Mouse (Mus musculus) hindbrain, embryonic 16.5 days (tissue): ENCODE measurements around the gene Nyap1. TPM values are rescaled to one million over a fixed set of nuclear protein-coding genes. Genes with fewer than 3 reads are reported as not detected.
A peak's percentile ranks its signal among the peaks of the same experiment; 100 is the strongest.
"Not testable (repeated sequence)": the region's sequence is repeated elsewhere in the genome, so short reads cannot be mapped to it uniquely, and the experiment has no call there.

Experiments used
- ATAC-seq: fragments of 200-750 bp; cut with Nextera tagmentation; 2 replicates; pipeline ENCODE4 v1.8.0; 2017; ENCODE audit warnings: moderate TSS enrichment, moderate library complexity
- H3K27ac ChIP-seq: fragments of 300-500 bp; sonication (generic); 2 replicates; pipeline ENCODE4 v1.5.1; 2014; ENCODE audit warnings: low read depth, mild to moderate bottlenecking, control low read depth, low read length, moderate library complexity
- H3K27me3 ChIP-seq: fragments of 300-500 bp; sonication (generic); replicated peaks from 2 replicates; pipeline ENCODE4 v1.6.1; 2014; ENCODE audit warnings: low read length; ENCODE audit not compliant: control insufficient read depth, insufficient read depth
- H3K36me3 ChIP-seq: fragments of 300-500 bp; sonication (generic); 2 replicates; pipeline ENCODE4 v1.6.1; 2014; ENCODE audit warnings: mild to moderate bottlenecking, low read length, moderate library complexity, mixed read lengths; ENCODE audit not compliant: control insufficient read depth, insufficient read depth
- H3K4me1 ChIP-seq: fragments of 300-500 bp; sonication (generic); 2 replicates; pipeline ENCODE4 v1.6.1; 2014; ENCODE audit warnings: low read depth, low read length; ENCODE audit not compliant: control insufficient read depth, insufficient read depth
- H3K4me2 ChIP-seq: fragments of 300-500 bp; sonication (generic); 2 replicates; pipeline ENCODE4 v1.6.1; 2014; ENCODE audit warnings: mild to moderate bottlenecking, low read length, control low read depth, moderate library complexity
- H3K4me3 ChIP-seq: fragments of 300-500 bp; sonication (generic); 2 replicates; pipeline ENCODE4 v1.5.1; 2014; ENCODE audit warnings: mild to moderate bottlenecking, low read length, control low read depth, moderate library complexity
- H3K9ac ChIP-seq: fragments of 300-500 bp; sonication (generic); 2 replicates; pipeline ENCODE4 v1.6.1; 2014; ENCODE audit warnings: low read depth, mild to moderate bottlenecking, control low read depth, low read length, moderate library complexity
- H3K9me3 ChIP-seq: fragments of 300-500 bp; sonication (generic); 2 replicates; pipeline ENCODE4 v1.6.1; 2014; ENCODE audit warnings: mild to moderate bottlenecking, low read length, moderate library complexity; ENCODE audit not compliant: control insufficient read depth
- WGBS: fragments of 180-500 bp; shearing (Covaris S2); extraction: QIAGEN DNeasy Blood & Tissue Kit; methylation state at CpG from one replicate; pipeline ENCODE4 v1.1.7; 2014; 5-methylcytosine and 5-hydroxymethylcytosine counted together
- polyA plus RNA-seq: library from polyadenylated mRNA; unstranded; fragments of >200 nt; fragmentation: Nextera tagmentation; extraction: Ambion mirVana; gene quantifications from 2 replicates; pipeline ENCODE4 v1.2.1, GENCODE M21; 2015

The Nyap1 gene
- polyA plus RNA-seq, 1 experiment from 2014 or later: 44.0 TPM

DNA sequence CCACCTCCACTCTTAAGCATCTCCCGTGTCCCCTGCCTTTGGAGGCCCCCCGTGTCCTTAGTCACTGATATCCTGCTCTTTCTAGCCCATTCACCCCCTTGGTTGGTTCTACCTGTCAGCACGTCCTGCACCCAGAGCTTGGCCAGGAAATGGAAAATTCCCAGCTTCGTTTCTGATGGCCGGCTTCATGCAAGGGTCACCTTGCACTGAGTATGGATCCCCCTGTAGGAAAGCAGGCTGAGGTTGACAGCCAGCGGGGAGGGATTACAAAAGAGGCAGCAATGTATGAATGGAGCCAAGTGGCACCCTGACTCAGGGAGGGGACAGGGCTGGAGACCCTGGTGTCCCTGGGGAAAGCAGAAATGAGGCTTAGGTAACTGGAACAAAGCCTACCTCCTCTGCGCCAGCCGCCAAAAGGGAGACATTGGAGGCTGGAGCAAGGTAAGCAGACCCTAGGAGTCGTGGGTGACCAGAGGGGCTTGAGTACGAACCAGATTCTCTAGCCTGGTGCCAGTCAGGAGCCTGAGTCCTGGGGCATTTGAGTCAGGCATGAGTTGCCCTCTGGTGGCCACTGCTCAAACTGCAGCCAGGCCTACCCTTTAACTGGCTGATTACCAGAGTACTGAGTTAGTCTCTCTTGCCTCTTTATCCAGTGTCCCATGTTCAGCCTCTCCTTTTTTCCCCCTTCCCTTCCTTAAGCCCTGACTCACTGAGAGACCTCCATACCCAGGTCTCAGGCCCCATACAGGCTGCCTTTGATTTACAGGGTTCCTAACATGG is 15.7 kb upstream of the Nyap1 start:
- Histone ChIP-seq H3K36me3 (peaks cover 3% of the 10 kb centered on the region; the same call in 1 of the 2 replicates), H3K4me3 (no peak overlapping the region), H3K4me1 (peaks cover 5% of the 10 kb centered on the region), H3K9me3 (no peaks in the 10 kb centered on the region), H3K9ac (no peak overlapping the region), H3K27ac (peak overlapping the region; percentile 57; the same call in 1 of the 2 replicates), H3K4me2 (no peak overlapping the region), H3K27me3 (no peaks in the 10 kb centered on the region)
- WGBS: 49% methylated on average over 10 of the region's 10 CpGs
- ATAC-seq: 0 out of 2 replicates have a peak, but pooled peaks have one; percentile 12

DNA sequence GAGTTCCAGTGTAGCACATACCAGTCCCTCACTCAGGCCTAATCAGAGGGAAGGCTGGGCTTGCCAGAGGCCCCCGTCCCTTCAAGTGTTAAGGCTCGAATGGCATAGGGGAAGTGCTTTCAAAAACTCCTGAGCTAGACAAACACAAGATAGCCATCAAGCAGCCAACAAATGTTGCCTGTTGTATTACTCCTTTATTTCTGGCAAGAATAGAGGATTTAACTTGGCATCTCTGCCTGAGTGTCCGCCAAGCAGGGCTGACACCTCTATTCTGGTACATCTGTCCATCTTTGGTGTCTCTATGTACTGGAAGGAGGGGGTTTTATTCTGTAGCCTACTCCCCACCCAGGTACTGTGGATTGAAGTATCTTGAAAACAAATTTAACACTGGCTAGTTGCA is 14.7 kb upstream of the Nyap1 start:
- Histone ChIP-seq H3K9me3 (no peaks in the 10 kb centered on the region), H3K36me3 (peaks cover 3% of the 10 kb centered on the region; the same call in 1 of the 2 replicates), H3K4me1 (peaks cover 5% of the 10 kb centered on the region), H3K4me3 (no peak overlapping the region), H3K27me3 (no peaks in the 10 kb centered on the region), H3K27ac (no peak overlapping the region), H3K9ac (no peak overlapping the region), H3K4me2 (no peak overlapping the region)
- WGBS: 59% methylated on average over 3 of the region's 3 CpGs
- no peak for ATAC-seq

DNA sequence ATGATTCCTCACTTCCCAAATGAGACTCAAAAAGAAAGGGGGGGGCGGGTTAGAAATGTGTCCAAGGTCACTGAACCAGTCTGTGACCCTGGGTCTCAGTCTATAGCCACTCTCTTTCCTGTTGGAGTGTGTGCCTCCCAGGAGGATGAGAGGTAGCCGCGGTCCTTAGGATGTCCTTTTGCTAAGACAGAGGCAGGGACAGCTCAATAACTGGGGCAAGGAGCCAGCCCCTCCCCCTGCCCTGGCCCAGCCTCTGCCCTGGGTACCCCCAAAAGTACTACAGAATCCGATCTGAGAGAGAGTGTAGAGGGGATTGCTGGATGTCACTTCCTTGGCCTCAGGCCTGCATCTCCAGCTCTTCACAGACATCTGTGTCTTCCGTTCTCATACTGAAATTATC is 14.0 kb upstream of the Nyap1 start:
- H3K36me3 ChIP-seq: peaks cover 3% of the 10 kb centered on the region; the same call in 1 of the 2 replicates
- WGBS: 77% methylated on average over 5 of the region's 5 CpGs
- ATAC-seq: no peak

DNA sequence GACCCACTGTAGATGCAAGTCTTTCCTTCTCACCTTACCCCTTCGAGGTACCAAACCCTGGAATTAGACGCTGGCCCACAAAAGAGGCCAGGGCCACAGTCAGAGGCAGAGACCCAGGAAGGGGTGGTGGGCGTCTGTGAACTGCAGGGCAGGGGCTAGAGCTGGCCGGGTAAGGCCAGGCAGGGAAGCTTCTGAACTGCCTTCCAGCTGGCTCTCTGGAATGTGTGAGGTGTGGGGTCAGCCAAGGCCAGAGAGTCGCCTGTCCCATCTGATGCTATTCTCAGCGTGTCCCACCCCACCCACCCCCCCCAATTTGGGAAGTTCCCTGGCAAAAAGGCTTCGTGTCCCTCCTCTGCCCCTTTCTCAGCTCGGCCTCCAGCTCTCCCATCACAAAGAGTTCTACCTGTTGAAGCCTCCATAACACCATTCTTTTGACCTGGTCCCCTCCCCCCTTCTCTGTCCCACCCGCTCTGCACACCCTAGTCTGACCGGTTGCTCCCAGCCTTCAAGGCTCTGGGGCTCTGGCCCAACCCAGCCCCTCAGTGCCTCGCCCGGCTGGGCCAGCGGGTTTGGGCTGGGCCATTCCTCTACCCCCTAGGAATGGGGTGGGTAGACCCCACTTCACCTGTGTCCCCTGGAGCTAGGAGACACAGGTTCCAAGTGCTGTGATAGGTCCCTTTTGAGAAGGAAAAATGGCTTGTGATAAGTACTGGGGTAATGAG is 11.9 kb upstream of the Nyap1 start:
- Histone ChIP-seq H3K27me3 (no peaks in the 10 kb centered on the region), H3K4me3 (no peak overlapping the region), H3K27ac (no peak overlapping the region), H3K4me2 (no peak overlapping the region), H3K4me1 (peaks cover 16% of the 10 kb centered on the region), H3K9me3 (no peaks in the 10 kb centered on the region), H3K9ac (no peak overlapping the region), H3K36me3 (0 out of 2 replicates have a peak, but pooled peaks cover 3% of the 10 kb centered on the region)
- 90% methylated on average over 10 of the region's 13 CpGs for WGBS
- no peak for ATAC-seq

More for the DNA sequence above, 14.0 kb upstream of the Nyap1 start:
- Histone ChIP-seq H3K27me3 (no peaks in the 10 kb centered on the region), H3K4me2 (no peak overlapping the region), H3K4me1 (peaks cover 5% of the 10 kb centered on the region), H3K4me3 (no peak overlapping the region), H3K27ac (no peak overlapping the region), H3K9ac (no peak overlapping the region), H3K9me3 (no peaks in the 10 kb centered on the region)

DNA sequence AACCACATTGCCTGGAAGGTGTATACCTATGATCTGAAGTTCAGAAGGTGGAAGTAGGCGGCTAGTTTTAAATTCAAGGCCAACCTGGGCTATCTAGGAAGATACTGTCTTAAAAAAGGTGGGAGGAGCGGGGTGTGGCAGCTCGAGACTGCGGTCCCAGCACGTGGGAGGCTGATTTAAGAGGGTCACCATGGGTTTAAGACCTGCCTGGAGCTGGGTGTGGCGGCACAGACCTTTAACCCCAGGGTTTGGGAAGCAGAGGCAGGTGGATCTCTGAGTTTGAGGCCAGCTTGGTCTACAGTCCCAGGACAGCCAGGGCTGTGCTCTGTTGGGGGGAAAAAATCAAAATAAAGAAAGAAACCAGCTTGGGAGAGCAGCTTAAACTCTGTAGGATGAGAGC is 10.6 kb upstream of the Nyap1 start:
- ATAC-seq: no peak
- 0 out of 2 replicates have a peak, but pooled peaks cover 3% of the 10 kb centered on the region for H3K36me3 ChIP-seq
- H3K4me3 ChIP-seq: no peak overlapping the region
- no peak overlapping the region for H3K27ac ChIP-seq
- H3K4me2 ChIP-seq: no peak overlapping the region
- H3K9me3 ChIP-seq: no peaks in the 10 kb centered on the region
- no peaks in the 10 kb centered on the region for H3K27me3 ChIP-seq
- 91% methylated on average over 6 of the region's 6 CpGs for WGBS
- no peak overlapping the region for H3K9ac ChIP-seq
- peaks cover 21% of the 10 kb centered on the region for H3K4me1 ChIP-seq

DNA sequence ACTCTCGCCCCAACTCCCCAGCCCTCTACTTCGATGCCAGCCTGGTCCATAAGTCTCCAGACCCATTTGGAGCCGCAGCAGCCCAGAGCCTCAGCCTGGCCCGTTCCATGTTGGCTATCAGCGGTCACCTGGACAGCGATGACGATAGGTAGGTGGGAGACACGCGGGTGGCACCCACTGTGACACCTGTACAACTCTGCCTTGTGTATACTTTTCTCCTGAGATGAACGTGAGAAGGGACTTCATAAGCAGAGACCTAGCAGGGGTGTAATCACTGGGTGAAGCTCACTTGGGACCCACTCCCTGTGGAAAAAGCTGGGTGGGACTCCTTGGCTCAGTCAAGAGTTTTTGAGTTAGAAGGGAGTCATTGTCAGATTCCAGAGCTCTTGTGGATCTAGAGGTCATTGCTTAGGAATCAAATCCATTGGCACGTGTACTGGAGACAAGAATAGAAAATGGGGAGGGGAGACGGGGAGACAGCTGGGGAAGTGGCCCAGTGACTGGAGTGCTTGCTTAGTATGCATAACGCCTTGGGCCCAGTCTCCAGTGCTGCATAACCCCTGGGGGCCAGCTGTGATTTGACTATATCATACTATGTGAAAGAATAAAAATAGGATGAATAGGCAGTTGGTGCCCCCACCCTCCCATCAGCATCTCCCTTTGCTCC is 9.9 kb upstream of the Nyap1 start:
- H3K9ac ChIP-seq: no peak overlapping the region
- H3K4me2 ChIP-seq: no peak overlapping the region
- 0 out of 2 replicates have a peak, but pooled peaks cover 3% of the 10 kb centered on the region for H3K36me3 ChIP-seq
- H3K27me3 ChIP-seq: no peaks in the 10 kb centered on the region
- H3K27ac ChIP-seq: no peak overlapping the region
- no peak overlapping the region for H3K4me3 ChIP-seq
- H3K4me1 ChIP-seq: peaks cover 24% of the 10 kb centered on the region
- no peaks in the 10 kb centered on the region for H3K9me3 ChIP-seq
- 87% methylated on average over 13 of the region's 13 CpGs for WGBS
- no peak for ATAC-seq

DNA sequence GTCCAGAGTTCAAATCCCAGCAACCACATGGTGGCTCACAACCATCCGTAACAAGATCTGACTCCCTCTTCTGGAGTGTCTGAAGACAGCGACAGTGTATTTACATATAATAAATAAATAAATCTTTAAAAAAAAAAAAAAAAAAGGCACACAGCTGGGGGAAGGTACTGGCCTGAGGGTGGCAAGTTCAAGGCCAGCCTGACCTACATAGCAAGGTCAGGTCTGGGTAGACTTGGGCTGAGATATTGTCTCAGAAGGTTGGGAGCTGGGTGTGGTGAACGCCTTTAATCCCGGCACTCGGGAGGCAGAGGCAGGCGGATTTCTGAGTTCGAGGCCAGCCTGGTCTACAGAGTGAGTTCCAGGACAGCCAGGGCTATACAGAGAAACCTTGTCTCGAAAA is 8.8 kb upstream of the Nyap1 start:
- not testable (repeated sequence) for ATAC-seq, H3K4me3 ChIP-seq, H3K36me3 ChIP-seq, H3K9me3 ChIP-seq, H3K9ac ChIP-seq, H3K27me3 ChIP-seq, H3K27ac ChIP-seq, H3K4me2 ChIP-seq
- peaks cover 29% of the 10 kb centered on the region for H3K4me1 ChIP-seq
- WGBS: 85% methylated on average over 7 of the region's 8 CpGs

DNA sequence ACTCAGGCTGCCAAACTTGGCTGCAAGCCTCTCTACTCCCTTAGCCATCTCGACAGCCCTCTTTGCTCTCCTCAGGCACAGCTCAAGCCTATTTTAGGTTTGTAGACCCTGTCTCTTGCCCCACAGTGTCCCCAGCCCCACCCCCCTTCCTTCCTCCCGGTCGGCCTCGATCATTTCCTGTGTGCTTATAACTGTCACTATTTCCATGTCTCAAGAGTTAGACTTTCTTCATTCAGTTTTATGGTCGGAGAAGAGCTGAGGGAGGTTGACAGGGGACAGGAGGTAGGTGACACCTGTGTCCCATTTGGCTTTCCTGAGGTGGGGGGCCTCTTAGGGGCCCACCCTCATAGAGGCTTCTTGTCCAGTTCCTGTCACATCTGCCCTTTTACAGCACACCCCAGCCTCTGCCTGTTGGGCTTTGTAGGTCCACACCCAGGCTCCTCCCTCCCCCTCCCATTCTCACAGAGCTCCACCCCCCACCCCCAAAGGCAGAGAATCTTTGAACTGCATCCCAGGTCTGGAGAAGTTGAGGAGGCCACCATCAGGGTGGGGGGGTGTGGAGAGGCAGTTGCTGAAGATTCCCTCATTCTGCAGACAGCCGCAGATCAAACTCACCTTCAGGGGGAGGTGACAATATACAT is 7.9 kb upstream of the Nyap1 start:
- Histone ChIP-seq H3K4me2 (peak overlapping the region; percentile 96; the same call in 1 of the 2 replicates), H3K9me3 (no peaks in the 10 kb centered on the region), H3K9ac (no peak overlapping the region), H3K4me3 (no peak overlapping the region), H3K36me3 (0 out of 2 replicates have a peak, but pooled peaks cover 3% of the 10 kb centered on the region), H3K4me1 (peaks cover 29% of the 10 kb centered on the region), H3K27ac (no peak overlapping the region), H3K27me3 (no peaks in the 10 kb centered on the region)
- WGBS: 83% methylated on average over 6 of the region's 6 CpGs
- no peak for ATAC-seq
